Mouse (Mus musculus): ENCODE measurements around the gene Zfp3. TPM values are rescaled to one million over a fixed set of nuclear protein-coding genes. Genes with fewer than 3 reads are reported as not detected.

The Zfp3 gene
- polyA plus RNA-seq, 1 experiment from 2014 or later: 7.3 TPM

GRCm38 (mm10) chr11:70730427-70731038, 33.5 kb upstream of the Zfp3 start:
- Histone ChIP-seq H3K9ac (replicated peaks; ENCODE audit: low read length) (no peak overlapping the region), H3K27ac (replicated peaks; ENCODE audit: low read depth, low read length) (no peak overlapping the region), H3K36me3 (replicated peaks; ENCODE audit: control insufficient read depth, insufficient read depth, low read depth, low read length) (peaks cover 6% of the 10 kb centered on the region), H3K4me1 (ENCODE audit: control insufficient read depth, insufficient read depth, low read length) (no peaks in the 10 kb centered on the region), H3K27me3 (ENCODE audit: control insufficient read depth, insufficient read depth, low read length) (no peaks in the 10 kb centered on the region), H3K4me2 (ENCODE audit: low read depth, low read length) (no peak overlapping the region), H3K9me3 (replicated peaks; ENCODE audit: control insufficient read depth, low read length) (no peaks in the 10 kb centered on the region), H3K4me3 (ENCODE audit: low read depth, low read length) (no peak overlapping the region)
- 77% methylated on average over 9 of the region's 9 CpGs for WGBS
- DNase-seq (ENCODE audit: low spot score) (no peak), ATAC-seq (replicated peaks; ENCODE audit: insufficient number of reproducible peaks, low FRiP score, low TSS enrichment, low read depth) (no peak)

GRCm38 (mm10) chr11:70731178-70731577, 32.8 kb upstream of the Zfp3 start:
- 72% methylated on average over 5 of the region's 5 CpGs for WGBS
- H3K4me3 ChIP-seq (ENCODE audit: low read depth, low read length): no peak overlapping the region
- H3K9me3 ChIP-seq (replicated peaks; ENCODE audit: control insufficient read depth, low read length): no peaks in the 10 kb centered on the region
- H3K27ac ChIP-seq (replicated peaks; ENCODE audit: low read depth, low read length): no peak overlapping the region
- H3K4me2 ChIP-seq (ENCODE audit: low read depth, low read length): no peak overlapping the region
- no peaks in the 10 kb centered on the region for H3K4me1 ChIP-seq (ENCODE audit: control insufficient read depth, insufficient read depth, low read length)
- DNase-seq (ENCODE audit: low spot score) (no peak), ATAC-seq (replicated peaks; ENCODE audit: insufficient number of reproducible peaks, low FRiP score, low TSS enrichment, low read depth) (no peak)
- peaks cover 4% of the 10 kb centered on the region for H3K36me3 ChIP-seq (replicated peaks; ENCODE audit: control insufficient read depth, insufficient read depth, low read depth, low read length)
- H3K27me3 ChIP-seq (ENCODE audit: control insufficient read depth, insufficient read depth, low read length): no peaks in the 10 kb centered on the region
- H3K9ac ChIP-seq (replicated peaks; ENCODE audit: low read length): no peak overlapping the region

- H3K36me3 ChIP-seq (replicated peaks; ENCODE audit: control insufficient read depth, insufficient read depth, low read depth, low read length): no peaks in the 10 kb centered on the region; the same call in 1 of the 2 replicates
- H3K4me1 ChIP-seq (ENCODE audit: control insufficient read depth, insufficient read depth, low read length): no peaks in the 10 kb centered on the region
- H3K4me2 ChIP-seq (ENCODE audit: low read depth, low read length): no peak overlapping the region
- no peak overlapping the region; the same call in 1 of the 2 replicates for H3K9ac ChIP-seq (replicated peaks; ENCODE audit: low read length)
- H3K4me3 ChIP-seq (ENCODE audit: low read depth, low read length): no peak overlapping the region
- ATAC-seq (replicated peaks; ENCODE audit: insufficient number of reproducible peaks, low FRiP score, low TSS enrichment, low read depth) (no peak), DNase-seq (ENCODE audit: low spot score) (no peak)
- H3K9me3 ChIP-seq (replicated peaks; ENCODE audit: control insufficient read depth, low read length): no peaks in the 10 kb centered on the region
- H3K27me3 ChIP-seq (ENCODE audit: control insufficient read depth, insufficient read depth, low read length): no peaks in the 10 kb centered on the region
- no peak overlapping the region for H3K27ac ChIP-seq (replicated peaks; ENCODE audit: low read depth, low read length)
- WGBS: 45% methylated on average over 5 of the region's 5 CpGs
Observed at GRCm38 (mm10) chr11:70733256-70733655, 30.8 kb upstream of the Zfp3 start.

- Histone ChIP-seq H3K9me3 (replicated peaks; ENCODE audit: control insufficient read depth, low read length) (no peaks in the 10 kb centered on the region), H3K4me1 (ENCODE audit: control insufficient read depth, insufficient read depth, low read length) (no peaks in the 10 kb centered on the region), H3K4me3 (ENCODE audit: low read depth, low read length) (no peak overlapping the region), H3K27me3 (ENCODE audit: control insufficient read depth, insufficient read depth, low read length) (no peaks in the 10 kb centered on the region), H3K9ac (replicated peaks; ENCODE audit: low read length) (no peak overlapping the region), H3K27ac (replicated peaks; ENCODE audit: low read depth, low read length) (no peak overlapping the region), H3K4me2 (ENCODE audit: low read depth, low read length) (no peak overlapping the region), H3K36me3 (replicated peaks; ENCODE audit: control insufficient read depth, insufficient read depth, low read depth, low read length) (no peaks in the 10 kb centered on the region)
- WGBS: 71% methylated on average over 5 of the region's 5 CpGs
- no peak for DNase-seq (ENCODE audit: low spot score)
- no peak for ATAC-seq (replicated peaks; ENCODE audit: insufficient number of reproducible peaks, low FRiP score, low TSS enrichment, low read depth)
Observed at GRCm38 (mm10) chr11:70737749-70738148, 26.3 kb upstream of the Zfp3 start.

GRCm38 (mm10) chr11:70741603-70742002, 22.4 kb upstream of the Zfp3 start:
- H3K27me3 ChIP-seq (ENCODE audit: control insufficient read depth, insufficient read depth, low read length): no peaks in the 10 kb centered on the region
- H3K4me1 ChIP-seq (ENCODE audit: control insufficient read depth, insufficient read depth, low read length): no peaks in the 10 kb centered on the region
- H3K9ac ChIP-seq (replicated peaks; ENCODE audit: low read length): no peak overlapping the region
- no peaks in the 10 kb centered on the region for H3K36me3 ChIP-seq (replicated peaks; ENCODE audit: control insufficient read depth, insufficient read depth, low read depth, low read length)
- no peak overlapping the region for H3K4me3 ChIP-seq (ENCODE audit: low read depth, low read length)
- DNase-seq (ENCODE audit: low spot score): no peak
- no peak overlapping the region for H3K27ac ChIP-seq (replicated peaks; ENCODE audit: low read depth, low read length)
- no peak overlapping the region for H3K4me2 ChIP-seq (ENCODE audit: low read depth, low read length)
- H3K9me3 ChIP-seq (replicated peaks; ENCODE audit: control insufficient read depth, low read length): no peaks in the 10 kb centered on the region
- 86% methylated on average over 3 of the region's 3 CpGs for WGBS
- ATAC-seq (replicated peaks; ENCODE audit: insufficient number of reproducible peaks, low FRiP score, low TSS enrichment, low read depth): no peak

- Histone ChIP-seq H3K9me3 (replicated peaks; ENCODE audit: control insufficient read depth, low read length) (no peaks in the 10 kb centered on the region), H3K9ac (replicated peaks; ENCODE audit: low read length) (no peak overlapping the region), H3K27me3 (ENCODE audit: control insufficient read depth, insufficient read depth, low read length) (no peaks in the 10 kb centered on the region), H3K4me3 (ENCODE audit: low read depth, low read length) (no peak overlapping the region), H3K27ac (replicated peaks; ENCODE audit: low read depth, low read length) (no peak overlapping the region), H3K36me3 (replicated peaks; ENCODE audit: control insufficient read depth, insufficient read depth, low read depth, low read length) (no peaks in the 10 kb centered on the region), H3K4me1 (ENCODE audit: control insufficient read depth, insufficient read depth, low read length) (no peaks in the 10 kb centered on the region), H3K4me2 (ENCODE audit: low read depth, low read length) (no peak overlapping the region)
- no peak for DNase-seq (ENCODE audit: low spot score)
- WGBS: 85% methylated on average over 7 of the region's 7 CpGs
- ATAC-seq (replicated peaks; ENCODE audit: insufficient number of reproducible peaks, low FRiP score, low TSS enrichment, low read depth): no peak
Observed at GRCm38 (mm10) chr11:70742117-70742516, 21.9 kb upstream of the Zfp3 start.

- no peaks in the 10 kb centered on the region for H3K4me1 ChIP-seq (ENCODE audit: control insufficient read depth, insufficient read depth, low read length)
- no peak overlapping the region for H3K27ac ChIP-seq (replicated peaks; ENCODE audit: low read depth, low read length)
- H3K9me3 ChIP-seq (replicated peaks; ENCODE audit: control insufficient read depth, low read length): no peaks in the 10 kb centered on the region
- no peaks in the 10 kb centered on the region for H3K36me3 ChIP-seq (replicated peaks; ENCODE audit: control insufficient read depth, insufficient read depth, low read depth, low read length)
- no peaks in the 10 kb centered on the region for H3K27me3 ChIP-seq (ENCODE audit: control insufficient read depth, insufficient read depth, low read length)
- no peak for DNase-seq (ENCODE audit: low spot score)
- 79% methylated on average over 12 of the region's 12 CpGs for WGBS
- H3K4me3 ChIP-seq (ENCODE audit: low read depth, low read length): no peak overlapping the region
- no peak for ATAC-seq (replicated peaks; ENCODE audit: insufficient number of reproducible peaks, low FRiP score, low TSS enrichment, low read depth)
- H3K4me2 ChIP-seq (ENCODE audit: low read depth, low read length): no peak overlapping the region
- no peak overlapping the region for H3K9ac ChIP-seq (replicated peaks; ENCODE audit: low read length)
Observed at GRCm38 (mm10) chr11:70742581-70743459, 21.2 kb upstream of the Zfp3 start.

- DNase-seq (ENCODE audit: low spot score) (no peak), ATAC-seq (replicated peaks; ENCODE audit: insufficient number of reproducible peaks, low FRiP score, low TSS enrichment, low read depth) (no peak)
- H3K36me3 ChIP-seq (replicated peaks; ENCODE audit: control insufficient read depth, insufficient read depth, low read depth, low read length): no peaks in the 10 kb centered on the region
- H3K4me2 ChIP-seq (ENCODE audit: low read depth, low read length): no peak overlapping the region
- H3K9me3 ChIP-seq (replicated peaks; ENCODE audit: control insufficient read depth, low read length): no peaks in the 10 kb centered on the region
- H3K4me3 ChIP-seq (ENCODE audit: low read depth, low read length): no peak overlapping the region
- 82% methylated on average over 7 of the region's 7 CpGs for WGBS
- no peaks in the 10 kb centered on the region for H3K4me1 ChIP-seq (ENCODE audit: control insufficient read depth, insufficient read depth, low read length)
- no peak overlapping the region for H3K9ac ChIP-seq (replicated peaks; ENCODE audit: low read length)
- H3K27me3 ChIP-seq (ENCODE audit: control insufficient read depth, insufficient read depth, low read length): no peaks in the 10 kb centered on the region
- no peak overlapping the region for H3K27ac ChIP-seq (replicated peaks; ENCODE audit: low read depth, low read length)
Observed at GRCm38 (mm10) chr11:70745636-70746035, 18.4 kb upstream of the Zfp3 start.
